Mouse (Mus musculus) embryonic facial prominence, embryonic 12.5 days (tissue): Measurements from ENCODE around the gene 4930539E08Rik. TPM values are rescaled to one million over a fixed set of nuclear protein-coding genes. Genes with fewer than 3 reads are reported as not detected.

Source experiments
- ATAC-seq: fragments of 200-750 bp; cut with Nextera tagmentation; 2 replicates; pipeline ENCODE4 v1.8.0; 2017; ENCODE audit not compliant: insufficient number of reproducible peaks, insufficient read depth, low FRiP score, low TSS enrichment
- H3K27ac ChIP-seq: fragments of 300-500 bp; sonication (generic); 2 replicates; pipeline ENCODE4 v1.5.1; 2016; ENCODE audit warnings: mild to moderate bottlenecking
- H3K27me3 ChIP-seq: fragments of 300-500 bp; sonication (generic); 2 replicates; pipeline ENCODE4 v1.6.1; 2016; ENCODE audit warnings: mild to moderate bottlenecking, moderate library complexity
- H3K36me3 ChIP-seq: fragments of 300-500 bp; sonication (generic); 2 replicates; pipeline ENCODE4 v1.6.1; 2016; ENCODE audit warnings: mild to moderate bottlenecking
- H3K4me1 ChIP-seq: fragments of 300-500 bp; sonication (generic); 2 replicates; pipeline ENCODE4 v1.6.1; 2016
- H3K4me2 ChIP-seq: fragments of 300-500 bp; sonication (generic); replicated peaks from 2 replicates; pipeline ENCODE4 v1.6.1; 2016; ENCODE audit warnings: mild to moderate bottlenecking, moderate library complexity
- H3K4me3 ChIP-seq: fragments of 300-500 bp; sonication (generic); 2 replicates; pipeline ENCODE4 v1.5.1; 2016; ENCODE audit warnings: mild to moderate bottlenecking
- H3K9ac ChIP-seq: fragments of 300-500 bp; sonication (generic); 2 replicates; pipeline ENCODE4 v1.6.1; 2016; ENCODE audit warnings: mild to moderate bottlenecking, moderate library complexity
- H3K9me3 ChIP-seq: fragments of 300-500 bp; sonication (generic); 2 replicates; pipeline ENCODE4 v1.6.1; 2016; ENCODE audit warnings: mild to moderate bottlenecking, moderate library complexity
- WGBS: fragments of 180-500 bp; shearing (Covaris S2); methylation state at CpG from one replicate; pipeline ENCODE4 v1.1.7; 2016; 5-methylcytosine and 5-hydroxymethylcytosine counted together
- polyA plus RNA-seq: library from polyadenylated mRNA; unstranded; fragments of >200 nt; fragmentation: Nextera tagmentation; extraction: Ambion mirVana; gene quantifications from 2 replicates; pipeline ENCODE4 v1.2.1, GENCODE M21; 2016

The 4930539E08Rik gene
- 0.13 and 0.15 TPM in 2 replicates for polyA plus RNA-seq

GRCm38 (mm10) chr17:28915060-28915628 lies at the start of gene 4930539E08Rik:
4930539E08Rik (minus strand) TSS chr17:28915324.
- peaks cover 4% of the 10 kb centered on the region for H3K27me3 ChIP-seq
- H3K4me1 ChIP-seq = no peaks in the 10 kb centered on the region
- H3K4me3 ChIP-seq = no peak within 1 kb of the TSS
- H3K27ac ChIP-seq = no peak within 1 kb of the TSS
- WGBS = 58% methylated on average over 12 of the region's 12 CpGs
- ATAC-seq = no peak
- H3K36me3 ChIP-seq = no peaks in the 10 kb centered on the region
- H3K4me2 ChIP-seq = no peak within 1 kb of the TSS
- H3K9me3 ChIP-seq = no peaks in the 10 kb centered on the region
- no peak within 1 kb of the TSS for H3K9ac ChIP-seq

GRCm38 (mm10) chr17:28961596-28961995 lies 46.5 kb upstream of the 4930539E08Rik start:
- no peak for ATAC-seq
- H3K4me1 ChIP-seq = no peaks in the 10 kb centered on the region
- H3K9ac ChIP-seq = no peak overlapping the region
- no peak overlapping the region for H3K4me3 ChIP-seq
- WGBS = 89% methylated on average over 10 of the region's 10 CpGs
- H3K9me3 ChIP-seq = no peaks in the 10 kb centered on the region
- H3K36me3 ChIP-seq = peaks cover 65% of the 10 kb centered on the region
- no peaks in the 10 kb centered on the region for H3K27me3 ChIP-seq
- H3K4me2 ChIP-seq = no peak overlapping the region
- H3K27ac ChIP-seq = no peak overlapping the region

DNA sequence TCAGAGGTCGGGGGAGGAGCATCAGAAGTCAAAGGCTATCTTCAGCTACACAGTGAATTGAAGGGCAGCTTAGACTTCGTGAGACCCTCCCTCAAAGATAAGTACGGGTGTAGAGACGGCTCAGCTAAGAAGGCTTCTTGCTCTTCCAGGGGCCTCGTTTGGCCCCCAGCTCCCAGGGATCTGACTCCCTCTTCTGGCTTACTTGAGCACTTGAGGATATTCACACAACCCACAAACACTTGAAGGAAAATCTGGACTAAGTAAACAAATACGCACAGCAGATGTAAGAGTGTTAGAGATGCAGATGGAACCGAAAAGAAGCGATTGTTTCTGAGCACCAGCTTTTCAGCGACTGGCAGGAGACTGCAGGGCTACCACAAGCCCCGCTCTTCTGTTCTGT lies 45.5 kb upstream of the 4930539E08Rik start:
- Histone ChIP-seq H3K27me3 (no peaks in the 10 kb centered on the region), H3K27ac (no peak overlapping the region), H3K4me3 (no peak overlapping the region), H3K4me1 (no peaks in the 10 kb centered on the region), H3K4me2 (no peak overlapping the region), H3K9ac (no peak overlapping the region), H3K9me3 (no peaks in the 10 kb centered on the region), H3K36me3 (peaks cover 55% of the 10 kb centered on the region)
- no peak for ATAC-seq
- 80% methylated on average over 10 of the region's 10 CpGs for WGBS

GRCm38 (mm10) chr17:28954416-28954815 lies 39.3 kb upstream of the 4930539E08Rik start:
- Histone ChIP-seq H3K36me3 (peaks cover 18% of the 10 kb centered on the region), H3K4me3 (no peak overlapping the region), H3K4me2 (peak overlapping the region; percentile 88; the same call in 1 of the 2 replicates)

DNA sequence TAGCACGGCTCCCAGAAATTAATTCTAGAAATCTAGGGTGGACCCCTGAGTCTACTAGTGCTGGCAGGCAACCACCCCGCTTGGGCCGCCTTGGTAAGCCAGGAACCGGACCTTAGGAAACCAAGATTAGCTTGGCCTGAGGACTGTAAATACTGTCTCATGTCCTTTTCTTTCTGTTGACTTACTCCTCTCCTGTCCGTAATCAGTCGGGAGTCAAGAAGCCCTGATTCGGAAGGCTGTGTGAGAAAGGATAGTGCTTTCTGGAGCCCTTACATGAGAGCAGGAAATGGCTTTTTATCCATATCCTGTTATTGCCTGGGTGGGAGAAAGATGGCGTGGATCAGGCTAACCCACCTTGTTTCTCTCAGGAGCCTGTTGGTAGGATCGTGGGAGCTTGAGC lies 38.1 kb upstream of the 4930539E08Rik start:
- no peaks in the 10 kb centered on the region for H3K27me3 ChIP-seq
- ATAC-seq = no peak
- WGBS = 22% methylated on average over 9 of the region's 9 CpGs
- H3K4me2 ChIP-seq = peak overlapping the region; percentile 88
- H3K27ac ChIP-seq = peak overlapping the region; percentile 98
- H3K4me3 ChIP-seq = peak overlapping the region; percentile 74
- peaks cover 16% of the 10 kb centered on the region for H3K36me3 ChIP-seq
- H3K9ac ChIP-seq = peak overlapping the region; percentile 72
- peaks cover 15% of the 10 kb centered on the region for H3K4me1 ChIP-seq
- H3K9me3 ChIP-seq = no peaks in the 10 kb centered on the region; the same call in 1 of the 2 replicates

More at GRCm38 (mm10) chr17:28954416-28954815, 39.3 kb upstream of the 4930539E08Rik start:
- Histone ChIP-seq H3K27me3 (no peaks in the 10 kb centered on the region), H3K27ac (no peak overlapping the region), H3K4me1 (peaks cover 15% of the 10 kb centered on the region), H3K9ac (no peak overlapping the region), H3K9me3 (no peaks in the 10 kb centered on the region; the same call in 1 of the 2 replicates)
- no peak for ATAC-seq
- 98% methylated on average over 9 of the region's 9 CpGs for WGBS

DNA sequence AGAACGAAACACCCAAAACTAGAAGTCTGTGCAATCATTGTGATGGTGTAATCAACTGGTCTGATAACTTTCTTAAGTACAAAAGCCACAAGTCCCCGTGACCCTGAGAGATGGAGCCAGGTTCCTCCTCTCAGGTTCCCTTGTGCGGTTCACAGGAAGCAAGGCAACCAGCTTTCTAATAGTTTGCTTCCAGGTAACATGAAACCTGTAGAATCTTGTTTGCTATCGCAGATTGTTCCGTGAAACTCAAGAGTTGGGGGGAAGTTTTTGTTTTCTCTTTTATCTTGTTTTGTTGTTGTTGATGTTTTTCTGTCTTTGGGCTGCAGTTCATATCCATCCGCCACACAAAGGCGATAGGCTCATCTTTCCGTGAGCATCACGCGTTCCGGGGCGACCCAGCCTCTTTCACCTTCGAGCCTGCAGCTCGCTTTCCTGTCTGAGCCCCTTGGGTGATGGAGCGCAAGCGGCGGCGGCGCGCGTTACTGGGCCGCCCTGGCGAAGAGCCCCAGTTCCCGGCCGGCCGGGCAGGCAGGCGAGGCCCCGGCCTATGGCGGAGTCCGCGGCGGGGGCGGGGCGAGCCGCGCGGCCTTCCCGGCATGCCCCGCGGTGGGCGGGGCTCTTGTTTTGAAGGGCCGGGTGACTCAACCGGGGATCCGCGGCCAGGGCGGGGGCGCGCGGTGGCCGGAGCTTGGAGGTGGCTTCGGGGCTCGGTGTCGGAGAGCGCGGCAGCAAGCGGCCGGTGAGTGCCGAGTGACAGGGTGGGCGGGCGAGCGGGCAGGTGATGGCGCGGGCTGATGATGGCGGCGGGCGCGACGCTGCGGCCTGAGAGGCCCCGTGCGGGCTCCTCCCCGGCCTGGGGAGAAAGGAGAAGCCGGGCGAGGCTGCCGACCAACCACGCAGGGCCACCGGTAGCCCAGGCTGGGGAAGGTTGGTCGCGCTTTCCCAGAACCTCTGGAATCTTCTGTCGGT lies 37.0 kb upstream of the 4930539E08Rik start, which contains the start of gene Kctd20:
Gene Kctd20 (plus strand): TSS at position 120 of the 969 bp plus-strand sequence.
- Histone ChIP-seq H3K4me1 (peaks cover 15% of the 10 kb centered on the region), H3K4me2 (peak within 1 kb of the TSS; percentile 88), H3K27ac (peak within 1 kb of the TSS; percentile 98), H3K27me3 (no peaks in the 10 kb centered on the region), H3K9ac (peak within 1 kb of the TSS; percentile 72), H3K9me3 (no peaks in the 10 kb centered on the region; the same call in 1 of the 2 replicates), H3K36me3 (peaks cover 8% of the 10 kb centered on the region), H3K4me3 (peak within 1 kb of the TSS; percentile 74)
- ATAC-seq = peak; percentile 76
- 2% methylated on average over 51 of the region's 80 CpGs for WGBS

- H3K9ac ChIP-seq = no peak overlapping the region
- no peak for ATAC-seq
- peaks cover 8% of the 10 kb centered on the region for H3K36me3 ChIP-seq
- peaks cover 15% of the 10 kb centered on the region for H3K4me1 ChIP-seq
- H3K27ac ChIP-seq = no peak overlapping the region
- H3K27me3 ChIP-seq = no peaks in the 10 kb centered on the region
- H3K4me2 ChIP-seq = no peak overlapping the region
- H3K4me3 ChIP-seq = no peak overlapping the region
- 68% methylated on average over 4 of the region's 4 CpGs for WGBS
- no peaks in the 10 kb centered on the region; the same call in 1 of the 2 replicates for H3K9me3 ChIP-seq
These were observed 35.6 kb upstream of the 4930539E08Rik start for GRCm38 (mm10) chr17:28950751-28951150.

DNA sequence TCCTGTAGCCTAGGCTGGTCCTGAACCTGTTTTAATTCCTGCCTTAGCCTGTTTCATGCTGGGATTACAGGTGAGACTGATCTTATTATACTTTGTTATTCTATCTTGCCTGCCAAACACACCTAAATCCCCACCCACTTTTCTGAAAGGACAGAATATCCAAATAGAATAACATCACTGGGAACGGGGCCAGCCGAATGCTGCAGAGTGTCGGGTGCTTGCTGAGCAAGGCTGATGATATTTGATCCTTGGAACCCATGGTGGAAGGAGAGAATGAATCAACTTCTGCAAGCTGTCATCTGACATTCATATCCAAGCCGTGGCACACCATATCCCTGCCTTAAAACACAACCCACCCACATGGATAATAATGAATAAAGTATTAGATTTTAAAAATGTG lies 33.5 kb upstream of the 4930539E08Rik start:
- WGBS = 49% methylated on average over 4 of the region's 4 CpGs
- H3K27me3 ChIP-seq = no peaks in the 10 kb centered on the region

DNA sequence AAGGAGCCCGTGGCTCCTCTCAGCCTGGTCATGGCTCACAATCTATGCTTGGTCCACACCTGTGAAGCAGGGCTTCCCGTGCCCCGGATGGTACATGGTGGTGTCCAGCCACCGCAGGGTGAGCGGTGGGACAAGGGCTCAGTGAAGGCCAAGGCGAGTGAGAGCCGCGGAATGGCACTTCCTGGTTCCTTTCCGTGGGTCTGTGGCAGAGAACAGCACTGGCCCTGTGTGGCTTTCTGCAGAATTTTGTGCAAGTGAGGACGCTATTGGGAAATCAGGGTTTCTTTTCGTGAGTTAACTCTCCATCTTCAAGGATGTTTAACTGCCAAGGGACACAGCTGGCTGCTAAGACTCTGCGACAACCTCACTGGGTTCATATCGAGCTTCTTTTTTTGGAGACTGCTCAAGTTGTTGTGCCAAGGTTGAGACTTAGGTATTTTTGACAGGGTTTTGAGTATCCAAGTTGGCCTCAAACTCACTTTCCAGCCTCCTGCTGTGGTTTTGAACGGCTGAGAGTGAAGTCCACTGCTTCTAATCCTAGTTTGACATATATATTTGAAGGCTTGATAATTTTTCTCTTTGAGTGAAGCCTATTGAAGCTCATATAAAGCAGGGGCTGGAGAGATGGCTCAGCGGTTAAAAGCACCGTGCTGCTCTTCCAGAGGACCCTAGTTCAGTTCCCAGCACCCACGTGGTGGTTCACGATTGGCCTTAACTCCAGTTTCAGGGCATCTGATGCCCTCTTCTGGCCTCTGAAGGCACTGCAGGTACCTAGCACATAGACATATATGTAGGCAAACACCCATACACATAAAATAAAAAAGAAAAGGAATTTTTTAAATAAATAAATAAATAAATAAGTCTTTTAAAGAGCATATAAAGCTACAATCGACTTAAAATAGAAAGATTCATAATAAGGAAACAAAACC lies 32.2 kb upstream of the 4930539E08Rik start:
- no peak for ATAC-seq

More for the DNA sequence above, 33.5 kb upstream of the 4930539E08Rik start:
- Histone ChIP-seq H3K4me1 (peaks cover 4% of the 10 kb centered on the region), H3K4me2 (no peak overlapping the region), H3K9ac (no peak overlapping the region), H3K27ac (no peak overlapping the region), H3K4me3 (no peak overlapping the region), H3K36me3 (no peaks in the 10 kb centered on the region), H3K9me3 (no peaks in the 10 kb centered on the region)
- ATAC-seq = no peak

GRCm38 (mm10) chr17:28944481-28944880 lies 29.4 kb upstream of the 4930539E08Rik start:
- H3K27ac ChIP-seq = no peak overlapping the region
- no peaks in the 10 kb centered on the region for H3K9me3 ChIP-seq
- no peak for ATAC-seq
- no peak overlapping the region for H3K4me3 ChIP-seq
- no peaks in the 10 kb centered on the region for H3K27me3 ChIP-seq
- H3K9ac ChIP-seq = no peak overlapping the region
- no peaks in the 10 kb centered on the region for H3K36me3 ChIP-seq
- H3K4me1 ChIP-seq = no peaks in the 10 kb centered on the region
- H3K4me2 ChIP-seq = no peak overlapping the region
- WGBS = 83% methylated on average over 7 of the region's 7 CpGs

More for the DNA sequence above, 32.2 kb upstream of the 4930539E08Rik start:
- no peak overlapping the region for H3K9ac ChIP-seq
- no peak overlapping the region for H3K4me2 ChIP-seq
- H3K27ac ChIP-seq = no peak overlapping the region
- H3K9me3 ChIP-seq = no peaks in the 10 kb centered on the region
- no peaks in the 10 kb centered on the region for H3K36me3 ChIP-seq
- H3K27me3 ChIP-seq = no peaks in the 10 kb centered on the region
- no peak overlapping the region for H3K4me3 ChIP-seq
- H3K4me1 ChIP-seq = no peaks in the 10 kb centered on the region
- WGBS = 92% methylated on average over 19 of the region's 19 CpGs

- Histone ChIP-seq H3K4me3 (no peak within 1 kb of the TSS), H3K36me3 (no peaks in the 10 kb centered on the region), H3K27ac (no peak within 1 kb of the TSS), H3K9me3 (no peaks in the 10 kb centered on the region), H3K9ac (no peak within 1 kb of the TSS), H3K4me1 (no peaks in the 10 kb centered on the region), H3K27me3 (no peaks in the 10 kb centered on the region), H3K4me2 (no peak within 1 kb of the TSS)
- WGBS = 83% methylated on average over 7 of the region's 7 CpGs
- no peak for ATAC-seq
These were observed 28.6 kb upstream of the 4930539E08Rik start, which contains the start of gene Pxt1 for GRCm38 (mm10) chr17:28943740-28944139. Pxt1 (minus strand) TSS chr17:28943840.
